ENCODE assay signal across 9 mouse cellular contexts in genomic region chr19:4193129-4193528, GRCm38 (mm10). TPM values are rescaled to one million over a fixed set of nuclear protein-coding genes. Genes with fewer than 3 reads are reported as not detected.
DNase-seq lines count a peak whose midpoint lies in the region; ATAC-seq and TF ChIP-seq lines count a peak whose summit lies in the region.
"Had no signal": no experiment of that assay in that cellular context is flagged by ENCODE, and none has a peak within 500 bp of the region (broad histone marks: within the 10 kb centered on the region; RNA-seq: fewer than 3 reads in every experiment).

No protein-coding gene starts in this region.

- peak overlapping the region; percentile 97 for H3K9ac ChIP-seq in kidney, embryonic 14.5 days (ENCODE audit: low read depth, low read length)
- H3K9ac ChIP-seq in hindbrain, embryonic 13.5 days, result peak overlapping the region; percentile 99
- H3K9ac ChIP-seq in midbrain, embryonic 13.5 days (replicated peaks), result peak overlapping the region; percentile 96

- peaks cover 29% of the 10 kb centered on the region for H3K4me1 ChIP-seq in kidney, embryonic 14.5 days (ENCODE audit: control insufficient read depth, insufficient read depth, low read length)
- peaks cover 7% of the 10 kb centered on the region; the same call in 1 of the 2 replicates for H3K4me1 ChIP-seq in cortical plate, adult 2 months (ENCODE audit: control insufficient read depth, insufficient read depth, low read length)
- H3K4me1 ChIP-seq in hindbrain, embryonic 13.5 days (replicated peaks), result peaks cover 30% of the 10 kb centered on the region
- H3K4me1 ChIP-seq in midbrain, embryonic 13.5 days (replicated peaks), result peaks cover 20% of the 10 kb centered on the region

- TF ChIP-seq CTCF in cortical plate, adult 2 months (IDR thresholded peaks at IDR 0.05; ENCODE audit: extremely low read depth, insufficient read depth, low read length), result no peak

- peak overlapping the region; percentile 93 for H3K4me2 ChIP-seq in kidney, embryonic 14.5 days (replicated peaks; ENCODE audit: low read depth, low read length)
- H3K4me2 ChIP-seq in hindbrain, embryonic 13.5 days, result peak overlapping the region; percentile 96
- peak overlapping the region; percentile 98 for H3K4me2 ChIP-seq in midbrain, embryonic 13.5 days (replicated peaks)

- no peaks in the 10 kb centered on the region for H3K9me3 ChIP-seq in kidney, embryonic 14.5 days (ENCODE audit: control insufficient read depth, low read length)
- H3K9me3 ChIP-seq in hindbrain, embryonic 13.5 days, result no peaks in the 10 kb centered on the region
- no peaks in the 10 kb centered on the region for H3K9me3 ChIP-seq in midbrain, embryonic 13.5 days

- H3K27me3 ChIP-seq in kidney, embryonic 14.5 days (ENCODE audit: control insufficient read depth, insufficient read depth, low read length), result no peaks in the 10 kb centered on the region
- H3K27me3 ChIP-seq in hindbrain, embryonic 13.5 days, result no peaks in the 10 kb centered on the region
- no peaks in the 10 kb centered on the region for H3K27me3 ChIP-seq in midbrain, embryonic 13.5 days

- peak overlapping the region; percentile 98; the same call in 1 of the 2 replicates for H3K27ac ChIP-seq in kidney, embryonic 14.5 days (ENCODE audit: low read depth, low read length)
- H3K27ac ChIP-seq in cortical plate, adult 2 months (ENCODE audit: insufficient read depth, low read length), result no peak overlapping the region
- 0 out of 2 replicates have a peak overlapping the region, but pooled peaks have one; percentile 94 for H3K27ac ChIP-seq in hindbrain, embryonic 13.5 days
- H3K27ac ChIP-seq in midbrain, embryonic 13.5 days, result no peak overlapping the region

- no peak for TF ChIP-seq POLR2A in cortical plate, adult 2 months (IDR thresholded peaks at IDR 0.05; ENCODE audit: extremely low read depth, insufficient read depth, low read length)

- WGBS in kidney, embryonic 14.5 days, result 69% methylated on average over 6 of the region's 6 CpGs
- WGBS in hindbrain, embryonic 13.5 days, result 54% methylated on average over 6 of the region's 6 CpGs
- WGBS in midbrain, embryonic 13.5 days, result 58% methylated on average over 6 of the region's 6 CpGs

- ATAC-seq in kidney, embryonic 14.5 days (ENCODE audit: low FRiP score, low TSS enrichment), result no peak
- no peak for ATAC-seq in hindbrain, embryonic 13.5 days (ENCODE audit: low FRiP score)
- ATAC-seq in midbrain, embryonic 13.5 days, result no peak

- H3K36me3 ChIP-seq in kidney, embryonic 14.5 days (ENCODE audit: control insufficient read depth, insufficient read depth, low read length), result peaks cover 52% of the 10 kb centered on the region
- peaks cover 50% of the 10 kb centered on the region for H3K36me3 ChIP-seq in hindbrain, embryonic 13.5 days
- peaks cover 47% of the 10 kb centered on the region for H3K36me3 ChIP-seq in midbrain, embryonic 13.5 days

- no peak for DNase-seq in kidney, adult 9 months
- no peak for DNase-seq in left cerebral cortex, adult 8-10 months (ENCODE audit: low spot score in 2 of 2)
- no peak for DNase-seq in natural killer cell, adult 2 months (ENCODE audit: low spot score in 2 of 2)
- no peak for DNase-seq in MN1 (ENCODE audit: low spot score)
- DNase-seq: right cerebral cortex, adult 18-20 months had no signal

- peak overlapping the region; percentile 97 for H3K4me3 ChIP-seq in kidney, embryonic 14.5 days (ENCODE audit: low read length)
- H3K4me3 ChIP-seq in cortical plate, adult 2 months (ENCODE audit: insufficient read depth, low read length), result peak overlapping the region; percentile 97
- peak overlapping the region; percentile 97 for H3K4me3 ChIP-seq in hindbrain, embryonic 13.5 days
- peak overlapping the region; percentile 97 for H3K4me3 ChIP-seq in midbrain, embryonic 13.5 days (replicated peaks)

RNA-seq across cellular contexts. Expression of gene Ppp1ca, which starts 1.3 kb away (rescaled TPM):
- polyA plus RNA-seq in kidney, embryonic 14.5 days (2014; fragmentation: Nextera tagmentation; extraction: Ambion mirVana), result 987 and 1,041 TPM in 2 replicates
- 385 and 421 TPM in 2 replicates for polyA plus RNA-seq in cortical plate, adult 2 months (2012; rRNA removed)
- polyA plus RNA-seq in hindbrain, embryonic 13.5 days (2015; fragmentation: Nextera tagmentation; extraction: Ambion mirVana), result 609 and 611 TPM in 2 replicates
- polyA plus RNA-seq in midbrain, embryonic 13.5 days (2015; fragmentation: Nextera tagmentation; extraction: Ambion mirVana), result 636 and 651 TPM in 2 replicates
- 100 to 1,000 TPM; 310 to 356 (median 326) TPM for total RNA-seq in left cerebral cortex, adult 8-10 months (2022)

RNA-seq across cellular contexts. Expression of gene Tbc1d10c, which starts 2.0 kb away (rescaled TPM):
- 2.7 and 3.2 TPM in 2 replicates for polyA plus RNA-seq in kidney, embryonic 14.5 days (2014; fragmentation: Nextera tagmentation; extraction: Ambion mirVana)
- polyA plus RNA-seq in cortical plate, adult 2 months (2012; rRNA removed), result 2.2 and 2.4 TPM in 2 replicates
- 0.88 and 1.1 TPM in 2 replicates for polyA plus RNA-seq in hindbrain, embryonic 13.5 days (2015; fragmentation: Nextera tagmentation; extraction: Ambion mirVana)
- polyA plus RNA-seq in midbrain, embryonic 13.5 days (2015; fragmentation: Nextera tagmentation; extraction: Ambion mirVana), result 0.78 and 0.93 TPM in 2 replicates
- total RNA-seq in left cerebral cortex, adult 8-10 months (2022), result 1 to 10 TPM; 1.6 to 3.3 (median 2.7) TPM

RNA-seq across cellular contexts. Expression of gene Rad9a, which starts 8.3 kb away (rescaled TPM):
- 34.7 and 39.5 TPM in 2 replicates for polyA plus RNA-seq in kidney, embryonic 14.5 days (2014; fragmentation: Nextera tagmentation; extraction: Ambion mirVana)
- polyA plus RNA-seq in cortical plate, adult 2 months (2012; rRNA removed), result 17.3 and 18.4 TPM in 2 replicates
- polyA plus RNA-seq in hindbrain, embryonic 13.5 days (2015; fragmentation: Nextera tagmentation; extraction: Ambion mirVana), result 20.4 and 24.6 TPM in 2 replicates
- 24.9 and 26.3 TPM in 2 replicates for polyA plus RNA-seq in midbrain, embryonic 13.5 days (2015; fragmentation: Nextera tagmentation; extraction: Ambion mirVana)
- 10 to 100 TPM in 3 of 4 experiments, 1 to 10 TPM in 1; 9.9 to 12.1 (median 11.0) TPM for total RNA-seq in left cerebral cortex, adult 8-10 months (2022)

RNA-seq across cellular contexts. Expression of gene Carns1, which starts 17.9 kb away (rescaled TPM):
- polyA plus RNA-seq in kidney, embryonic 14.5 days (2014; fragmentation: Nextera tagmentation; extraction: Ambion mirVana), result 1.7 and 1.9 TPM in 2 replicates
- polyA plus RNA-seq in cortical plate, adult 2 months (2012; rRNA removed), result 13.4 and 21.4 TPM in 2 replicates
- polyA plus RNA-seq in hindbrain, embryonic 13.5 days (2015; fragmentation: Nextera tagmentation; extraction: Ambion mirVana), result 5.1 and 5.6 TPM in 2 replicates
- 4.2 and 4.8 TPM in 2 replicates for polyA plus RNA-seq in midbrain, embryonic 13.5 days (2015; fragmentation: Nextera tagmentation; extraction: Ambion mirVana)
- total RNA-seq in left cerebral cortex, adult 8-10 months (2022), result 10 to 100 TPM; 12.6 to 15.0 (median 13.4) TPM

RNA-seq across cellular contexts. Expression of gene Clcf1, which starts 20.9 kb away (rescaled TPM):
- polyA plus RNA-seq in kidney, embryonic 14.5 days (2014; fragmentation: Nextera tagmentation; extraction: Ambion mirVana), result 5.7 and 5.9 TPM in 2 replicates
- 2.4 and 2.8 TPM in 2 replicates for polyA plus RNA-seq in cortical plate, adult 2 months (2012; rRNA removed)
- polyA plus RNA-seq in hindbrain, embryonic 13.5 days (2015; fragmentation: Nextera tagmentation; extraction: Ambion mirVana), result 0.58 and 1.0 TPM in 2 replicates
- 0.64 and 0.70 TPM in 2 replicates for polyA plus RNA-seq in midbrain, embryonic 13.5 days (2015; fragmentation: Nextera tagmentation; extraction: Ambion mirVana)
- 1 to 10 TPM in 2 of 4 experiments, under 1 TPM in 2; 0.65 to 2.4 (median 1.2) TPM for total RNA-seq in left cerebral cortex, adult 8-10 months (2022)

Comparison
In these comparisons a context has a peak if more than half of its experiments do, and no peak if none do; other contexts are left out.
1. H3K27ac ChIP-seq: peak in kidney, embryonic 14.5 days (single experiment) and hindbrain, embryonic 13.5 days (single experiment); none in cortical plate, adult 2 months (single experiment) and midbrain, embryonic 13.5 days (single experiment).
2. Peak in every context shown above with its lines, with median percentiles within 50 percentile points of each other: H3K4me2 ChIP-seq, H3K4me3 ChIP-seq and H3K9ac ChIP-seq.